Mouse (Mus musculus): ENCODE measurements around the gene Hcn3. TPM values are rescaled to one million over a fixed set of nuclear protein-coding genes. Genes with fewer than 3 reads are reported as not detected.
A peak's percentile ranks its signal among the peaks of the same experiment; 100 is the strongest.

The Hcn3 gene
- polyA plus RNA-seq, 1 experiment from 2014 or later = 0.19 TPM

DNA sequence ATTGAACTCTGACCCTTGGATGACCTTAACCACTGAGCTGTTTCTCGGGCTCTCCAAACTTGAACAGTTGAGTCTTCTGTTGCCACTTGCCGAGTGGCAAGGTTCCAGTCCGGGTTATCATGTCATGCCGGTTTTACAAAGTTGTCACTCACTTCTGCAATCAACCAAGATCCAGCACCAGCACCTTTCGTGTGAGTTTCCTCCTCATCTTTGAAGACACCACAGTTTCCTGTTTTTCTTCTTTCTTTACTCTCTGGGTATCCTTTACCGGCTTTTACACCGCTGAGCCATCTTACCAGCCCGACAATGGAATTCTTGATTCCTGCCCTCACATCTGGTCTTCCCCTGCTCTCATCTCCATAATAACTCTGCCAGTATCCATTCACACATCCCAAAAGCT lies 30.4 kb upstream of the Hcn3 start:
- Histone ChIP-seq H3K4me1 (ENCODE audit: insufficient read depth, low read depth, low read length) (no peaks in the 10 kb centered on the region), H3K4me3 (ENCODE audit: low read depth, low read length) (no peak overlapping the region), H3K4me2 (replicated peaks; ENCODE audit: low read depth, low read length) (no peak overlapping the region), H3K9ac (replicated peaks; ENCODE audit: low read depth) (no peak overlapping the region), H3K36me3 (ENCODE audit: insufficient read depth, low read length) (no peaks in the 10 kb centered on the region), H3K27me3 (replicated peaks; ENCODE audit: insufficient read depth, low read length) (no peaks in the 10 kb centered on the region), H3K27ac (ENCODE audit: low read length) (no peak overlapping the region), H3K9me3 (ENCODE audit: low read length) (no peaks in the 10 kb centered on the region)
- DNase-seq (ENCODE audit: low spot score) = no peak
- TF ChIP-seq EP300 (IDR thresholded peaks at IDR 0.05) = no peak
- no peak for TF ChIP-seq CTCF (IDR thresholded peaks at IDR 0.05)
- WGBS = 65% methylated on average over 8 of the region's 8 CpGs
- ATAC-seq = no peak

DNA sequence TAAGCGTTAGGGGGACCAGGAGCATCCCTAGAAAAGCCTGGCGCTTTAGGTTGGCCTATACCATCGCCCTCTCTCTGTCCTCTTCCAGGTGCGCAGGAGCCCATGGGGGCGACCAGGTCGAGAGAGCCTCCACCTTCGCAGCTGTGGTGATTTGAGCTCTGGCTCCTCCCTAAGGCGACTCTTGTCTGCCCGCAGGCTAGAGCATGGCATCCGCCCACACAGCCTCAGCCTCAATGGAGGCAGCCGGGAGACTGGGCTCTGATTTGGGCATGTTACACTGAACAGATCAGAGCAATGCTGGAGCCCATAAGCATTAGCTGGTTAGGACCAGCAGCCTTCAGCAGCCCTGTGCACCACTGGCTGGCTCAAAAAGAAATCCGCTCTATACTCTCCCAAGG lies 28.5 kb upstream of the Hcn3 start:
- H3K4me2 ChIP-seq (replicated peaks; ENCODE audit: low read depth, low read length) = no peak overlapping the region
- no peaks in the 10 kb centered on the region for H3K27me3 ChIP-seq (replicated peaks; ENCODE audit: insufficient read depth, low read length)
- no peak overlapping the region for H3K4me3 ChIP-seq (ENCODE audit: low read depth, low read length)
- no peak overlapping the region for H3K27ac ChIP-seq (ENCODE audit: low read length)
- ATAC-seq = no peak
- no peaks in the 10 kb centered on the region for H3K9me3 ChIP-seq (ENCODE audit: low read length)
- H3K9ac ChIP-seq (replicated peaks; ENCODE audit: low read depth) = no peak overlapping the region
- WGBS = 68% methylated on average over 12 of the region's 12 CpGs
- peaks cover 3% of the 10 kb centered on the region; the same call in 1 of the 2 replicates for H3K4me1 ChIP-seq (ENCODE audit: insufficient read depth, low read depth, low read length)
- DNase-seq (ENCODE audit: low spot score) = no peak
- no peaks in the 10 kb centered on the region for H3K36me3 ChIP-seq (ENCODE audit: insufficient read depth, low read length)
- TF ChIP-seq CTCF (IDR thresholded peaks at IDR 0.05) (no peak), EP300 (IDR thresholded peaks at IDR 0.05) (no peak)

DNA sequence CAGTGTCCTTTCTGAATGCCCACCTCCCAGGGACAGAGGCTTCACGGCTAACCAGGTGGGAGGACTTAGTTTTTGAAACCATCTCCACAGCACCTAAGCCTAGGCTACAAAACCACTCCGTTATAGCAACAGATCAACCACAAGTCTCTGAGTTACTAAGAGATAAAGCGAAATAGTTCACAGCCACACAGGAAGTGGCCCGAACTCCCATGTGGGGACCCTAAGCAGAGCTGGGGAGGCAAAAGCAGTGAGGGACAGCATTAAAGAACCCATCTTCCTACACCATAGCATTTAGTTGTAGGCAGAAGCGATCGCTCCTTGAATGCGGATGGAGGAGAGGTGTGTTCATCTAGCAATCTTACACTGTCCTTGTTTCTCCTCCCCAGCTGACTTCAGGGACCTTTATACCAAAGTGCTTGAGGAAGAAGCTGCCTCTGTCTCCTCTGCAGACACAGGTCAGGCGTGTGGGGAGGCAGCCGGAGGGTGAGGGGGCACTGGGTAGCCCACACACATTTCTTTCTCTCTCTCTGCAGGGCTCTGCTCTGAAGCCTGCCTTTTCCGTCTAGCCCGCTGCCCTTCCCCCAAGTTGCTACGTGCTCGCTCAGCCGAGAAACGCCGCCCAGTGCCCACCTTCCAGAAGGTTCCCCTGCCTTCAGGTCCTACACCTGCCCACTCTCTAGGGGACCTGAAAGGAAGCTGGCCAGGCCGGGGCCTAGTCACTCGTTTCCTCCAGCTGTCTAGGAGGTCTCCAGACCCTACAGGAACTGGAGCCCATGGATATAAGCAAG lies 27.9 kb upstream of the Hcn3 start:
- Histone ChIP-seq H3K36me3 (ENCODE audit: insufficient read depth, low read length) (no peaks in the 10 kb centered on the region), H3K9ac (replicated peaks; ENCODE audit: low read depth) (no peak overlapping the region), H3K27ac (ENCODE audit: low read length) (no peak overlapping the region), H3K27me3 (replicated peaks; ENCODE audit: insufficient read depth, low read length) (no peaks in the 10 kb centered on the region), H3K9me3 (ENCODE audit: low read length) (no peaks in the 10 kb centered on the region), H3K4me3 (ENCODE audit: low read depth, low read length) (no peak overlapping the region), H3K4me2 (replicated peaks; ENCODE audit: low read depth, low read length) (no peak overlapping the region), H3K4me1 (ENCODE audit: insufficient read depth, low read depth, low read length) (peaks cover 4% of the 10 kb centered on the region; the same call in 1 of the 2 replicates)
- DNase-seq (ENCODE audit: low spot score) = no peak
- TF ChIP-seq EP300 (IDR thresholded peaks at IDR 0.05) = no peak
- TF ChIP-seq CTCF (IDR thresholded peaks at IDR 0.05) = no peak
- WGBS = 81% methylated on average over 18 of the region's 18 CpGs
- no peak for ATAC-seq

DNA sequence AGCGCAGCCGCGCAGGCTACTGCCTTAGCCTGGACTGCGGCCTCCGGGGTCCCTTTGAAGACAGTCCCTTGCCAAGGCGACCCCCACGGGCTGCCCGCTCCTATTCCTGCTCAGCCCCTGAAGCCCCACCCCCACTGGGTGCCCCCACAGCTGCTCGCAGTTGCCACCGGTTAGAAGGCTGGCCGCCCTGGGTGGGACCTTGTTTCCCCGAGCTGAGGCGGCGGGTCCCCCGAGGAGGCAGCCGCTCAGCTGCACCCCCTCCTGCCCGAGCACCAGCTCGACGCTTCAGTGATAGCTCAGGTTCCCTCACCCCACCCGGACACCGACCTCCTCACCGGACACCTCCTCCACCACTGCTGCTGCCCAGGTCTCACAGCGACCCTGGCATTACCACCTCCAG lies 27.2 kb upstream of the Hcn3 start:
- Histone ChIP-seq H3K4me2 (replicated peaks; ENCODE audit: low read depth, low read length) (no peak overlapping the region), H3K4me3 (ENCODE audit: low read depth, low read length) (no peak overlapping the region), H3K4me1 (ENCODE audit: insufficient read depth, low read depth, low read length) (peaks cover 4% of the 10 kb centered on the region; the same call in 1 of the 2 replicates), H3K36me3 (ENCODE audit: insufficient read depth, low read length) (no peaks in the 10 kb centered on the region), H3K9me3 (ENCODE audit: low read length) (no peaks in the 10 kb centered on the region), H3K27ac (ENCODE audit: low read length) (no peak overlapping the region), H3K27me3 (replicated peaks; ENCODE audit: insufficient read depth, low read length) (no peaks in the 10 kb centered on the region), H3K9ac (replicated peaks; ENCODE audit: low read depth) (no peak overlapping the region)
- DNase-seq (ENCODE audit: low spot score) (no peak), ATAC-seq (no peak)
- no peak for TF ChIP-seq CTCF (IDR thresholded peaks at IDR 0.05)
- TF ChIP-seq EP300 (IDR thresholded peaks at IDR 0.05) = no peak
- 54% methylated on average over 23 of the region's 23 CpGs for WGBS

DNA sequence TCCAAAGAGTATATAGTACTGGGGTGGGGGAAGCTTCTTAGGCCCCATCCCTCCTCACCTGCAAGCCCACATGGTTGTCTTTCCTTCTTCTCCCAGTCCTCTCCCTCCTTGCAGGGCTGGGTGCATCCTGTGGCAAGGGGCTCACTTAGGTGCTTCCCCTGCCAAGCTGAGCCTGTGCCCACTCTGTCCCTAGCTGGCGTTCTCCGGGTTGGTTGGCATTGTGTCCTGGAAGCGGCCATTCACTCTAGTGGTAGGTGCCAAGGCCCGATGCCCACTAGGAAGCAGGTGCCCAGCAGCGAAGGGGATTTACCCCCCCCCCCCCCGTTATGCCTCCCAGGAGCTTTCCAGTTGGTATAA lies 23.9 kb upstream of the Hcn3 start:
- Histone ChIP-seq H3K27ac (ENCODE audit: low read length) (no peak overlapping the region), H3K36me3 (ENCODE audit: insufficient read depth, low read length) (peaks cover 10% of the 10 kb centered on the region; the same call in 1 of the 2 replicates), H3K9me3 (ENCODE audit: low read length) (no peaks in the 10 kb centered on the region), H3K27me3 (replicated peaks; ENCODE audit: insufficient read depth, low read length) (no peaks in the 10 kb centered on the region), H3K9ac (replicated peaks; ENCODE audit: low read depth) (no peak overlapping the region), H3K4me1 (ENCODE audit: insufficient read depth, low read depth, low read length) (peaks cover 4% of the 10 kb centered on the region; the same call in 1 of the 2 replicates), H3K4me2 (replicated peaks; ENCODE audit: low read depth, low read length) (peak overlapping the region; percentile 89), H3K4me3 (ENCODE audit: low read depth, low read length) (no peak overlapping the region)
- no peak for TF ChIP-seq CTCF (IDR thresholded peaks at IDR 0.05)
- 79% methylated on average over 5 of the region's 6 CpGs for WGBS
- ATAC-seq (no peak), DNase-seq (ENCODE audit: low spot score) (no peak)

DNA sequence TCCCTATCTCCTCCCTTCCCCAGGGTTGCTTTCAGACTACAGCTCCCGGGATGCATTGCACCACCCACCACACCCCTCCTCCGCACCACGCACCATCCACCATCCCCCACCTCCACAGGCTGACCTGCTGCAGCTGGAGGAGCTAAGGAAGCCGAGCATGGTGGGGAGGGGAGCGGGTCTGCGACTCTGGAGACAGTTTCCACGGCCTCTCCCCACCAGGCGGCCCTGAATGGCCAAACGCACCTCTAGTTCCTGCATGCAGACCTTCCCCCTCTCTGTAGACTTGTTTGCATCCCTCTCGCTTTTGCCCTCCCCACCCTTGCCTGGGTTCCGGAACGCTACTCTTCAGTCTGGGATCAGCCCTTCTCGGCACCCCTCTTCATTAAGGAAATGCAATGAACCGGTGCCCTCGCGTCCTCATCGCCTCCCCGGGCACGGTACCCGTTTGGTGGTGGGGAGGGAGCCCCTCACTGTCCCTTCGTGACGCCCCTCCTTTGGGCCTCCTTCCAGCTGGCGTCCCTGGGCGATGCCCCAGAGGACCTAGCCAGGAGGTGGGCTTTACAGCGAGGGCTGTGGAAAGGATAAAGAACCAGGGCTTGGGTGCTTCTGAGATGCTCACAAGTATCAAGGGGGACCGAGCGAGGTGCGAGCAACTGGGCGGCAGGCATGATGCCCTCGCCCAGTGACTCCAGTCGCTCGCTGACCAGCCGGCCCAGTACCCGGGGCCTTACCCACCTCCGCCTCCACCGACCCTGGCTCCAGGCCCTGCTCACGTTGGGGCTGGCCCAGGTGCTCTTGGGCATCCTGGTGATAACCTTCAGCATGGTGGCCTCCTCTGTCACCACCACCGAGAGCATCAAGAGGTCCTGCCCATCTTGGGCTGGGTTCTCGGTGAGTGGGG lies 23.3 kb upstream of the Hcn3 start, which contains the start of gene Fam189b:
TSS of gene Fam189b (plus strand) at position 86 of the 901 bp plus-strand sequence.
- ATAC-seq = peak; percentile 96
- H3K36me3 ChIP-seq (ENCODE audit: insufficient read depth, low read length) = peaks cover 10% of the 10 kb centered on the region; the same call in 1 of the 2 replicates

More for the DNA sequence above, 23.3 kb upstream of the Hcn3 start, which contains the start of gene Fam189b:
- peak; percentile 89 for DNase-seq (ENCODE audit: low spot score)
- Histone ChIP-seq H3K9me3 (ENCODE audit: low read length) (no peaks in the 10 kb centered on the region), H3K4me1 (ENCODE audit: insufficient read depth, low read depth, low read length) (peaks cover 4% of the 10 kb centered on the region; the same call in 1 of the 2 replicates), H3K27ac (ENCODE audit: low read length) (no peak within 1 kb of the TSS), H3K9ac (replicated peaks; ENCODE audit: low read depth) (peak within 1 kb of the TSS; percentile 48; the same call in 1 of the 2 replicates), H3K4me3 (ENCODE audit: low read depth, low read length) (peak within 1 kb of the TSS; percentile 50), H3K4me2 (replicated peaks; ENCODE audit: low read depth, low read length) (peak within 1 kb of the TSS; percentile 89), H3K27me3 (replicated peaks; ENCODE audit: insufficient read depth, low read length) (no peaks in the 10 kb centered on the region)
- 8% methylated on average over 39 of the region's 39 CpGs for WGBS
- peak; percentile 22; the same call in 1 of the 2 replicates for TF ChIP-seq CTCF (IDR thresholded peaks at IDR 0.05)
- TF ChIP-seq EP300 (IDR thresholded peaks at IDR 0.05) = no peak

Data from lung, postnatal 0 days (tissue).